Mouse (Mus musculus): ENCODE measurements at regions not wholly inside any gene's neighbourhood (a gene's known extent, or its start where the extent isn't known, plus 50 kb on each side); places are given as distances from the start of the nearest gene placed in this dataset.

GRCm38 (mm10) chr3:48911758-48912157, 845.4 kb downstream of the Pcdh18 start:
- no peaks in the 10 kb centered on the region for H3K9me3 ChIP-seq (replicated peaks; ENCODE audit: insufficient read depth, low read length)
- H3K36me3 ChIP-seq (ENCODE audit: control insufficient read depth in 1 of 2, insufficient read depth in 2 of 2, low read length in 2 of 2): no peaks in the 10 kb centered on the region
- H3K27me3 ChIP-seq (ENCODE audit: control insufficient read depth in 1 of 2, insufficient read depth in 2 of 2, low read length in 2 of 2): no peaks in the 10 kb centered on the region
- peak; percentile 29 for DNase-seq (ENCODE audit: low read depth, low spot score)
- no peak for TF ChIP-seq POLR2A (IDR thresholded peaks at IDR 0.05; ENCODE audit: control insufficient read depth in 1 of 2, insufficient read depth in 1 of 2, low read depth in 1 of 2, low read length in 2 of 2, poor library complexity in 1 of 2)
- no peak for TF ChIP-seq USF2 (IDR thresholded peaks at IDR 0.05; ENCODE audit: borderline replicate concordance in 1 of 2, insufficient read depth in 1 of 2, low read depth in 1 of 2, low read length in 2 of 2)
- peak; percentile 16 for TF ChIP-seq RAD21 (IDR thresholded peaks at IDR 0.05; ENCODE audit: low read depth, low read length)
- peak; percentile 33 for TF ChIP-seq SMC3 (IDR thresholded peaks at IDR 0.05; ENCODE audit: low read depth, low read length)
- TF ChIP-seq NELFE (IDR thresholded peaks at IDR 0.05; ENCODE audit: low read depth, low read length): no peak
- peak; percentile 17 to 50 (median 33); a peak in 3 of 6 replicates for TF ChIP-seq CTCF (IDR thresholded peaks at IDR 0.05 in 2 of 3, conservative IDR thresholded peaks at IDR 0.05 in 1 of 3; ENCODE audit: control insufficient read depth in 1 of 3, insufficient read depth in 1 of 3, low read depth in 2 of 3, low read length in 3 of 3, poor library complexity in 1 of 3, severe bottlenecking in 1 of 3)
- TF ChIP-seq MYB (IDR thresholded peaks at IDR 0.05; ENCODE audit: low read depth, low read length): no peak
- TF ChIP-seq MYC (IDR thresholded peaks at IDR 0.05; ENCODE audit: low read depth, low read length): no peak
- no peak for TF ChIP-seq BHLHE40 (IDR thresholded peaks at IDR 0.05; ENCODE audit: borderline replicate concordance, low read depth, low read length)
- no peak for TF ChIP-seq TAL1 (IDR thresholded peaks at IDR 0.05; ENCODE audit: low read length)
- TF ChIP-seq ZC3H11A (IDR thresholded peaks at IDR 0.05; ENCODE audit: low read depth, low read length): 0 out of 2 replicates have a peak, but pooled peaks have one; percentile 9
- H3K4me3 ChIP-seq (ENCODE audit: control insufficient read depth in 1 of 2, insufficient read depth in 1 of 2, low read depth in 2 of 2, low read length in 2 of 2): no peak overlapping the region
- no peaks in the 10 kb centered on the region for H3K79me2 ChIP-seq (ENCODE audit: control insufficient read depth, insufficient read depth, low read length, poor library complexity)
- H3K4me1 ChIP-seq (ENCODE audit: control insufficient read depth in 1 of 2, insufficient read depth in 2 of 2, low read length in 2 of 2): no peaks in the 10 kb centered on the region
- H3K27ac ChIP-seq (ENCODE audit: control insufficient read depth, low read depth, low read length): no peak overlapping the region
- H3K9ac ChIP-seq (ENCODE audit: control insufficient read depth, low read depth, low read length, poor library complexity, severe bottlenecking): no peak overlapping the region

GRCm38 (mm10) chr3:48890403-48890802, 866.7 kb downstream of the Pcdh18 start:
- Histone ChIP-seq H3K9ac (ENCODE audit: control insufficient read depth, low read depth, low read length, poor library complexity, severe bottlenecking) (no peak overlapping the region), H3K4me1 (ENCODE audit: control insufficient read depth in 1 of 2, insufficient read depth in 2 of 2, low read length in 2 of 2) (no peaks in the 10 kb centered on the region), H3K4me3 (ENCODE audit: control insufficient read depth in 1 of 2, insufficient read depth in 1 of 2, low read depth in 2 of 2, low read length in 2 of 2) (no peak overlapping the region), H3K27ac (ENCODE audit: control insufficient read depth, low read depth, low read length) (no peak overlapping the region), H3K79me2 (ENCODE audit: control insufficient read depth, insufficient read depth, low read length, poor library complexity) (no peaks in the 10 kb centered on the region), H3K9me3 (replicated peaks; ENCODE audit: insufficient read depth, low read length) (no peaks in the 10 kb centered on the region), H3K36me3 (ENCODE audit: control insufficient read depth in 1 of 2, insufficient read depth in 2 of 2, low read length in 2 of 2) (no peaks in the 10 kb centered on the region), H3K27me3 (ENCODE audit: control insufficient read depth in 1 of 2, insufficient read depth in 2 of 2, low read length in 2 of 2) (no peaks in the 10 kb centered on the region)
- no peak for DNase-seq (ENCODE audit: low read depth, low spot score)
- TF ChIP-seq KAT2A (conservative IDR thresholded peaks at IDR 0.05; ENCODE audit: low read depth, low read length): no peak
- TF ChIP-seq ZC3H11A (IDR thresholded peaks at IDR 0.05; ENCODE audit: low read depth, low read length): no peak
- no peak for TF ChIP-seq ELF1 (IDR thresholded peaks at IDR 0.05; ENCODE audit: low read depth, low read length)
- TF ChIP-seq USF1 (IDR thresholded peaks at IDR 0.05; ENCODE audit: low read depth, low read length): no peak
- TF ChIP-seq SMC3 (IDR thresholded peaks at IDR 0.05; ENCODE audit: low read depth, low read length): no peak
- TF ChIP-seq CHD1 (IDR thresholded peaks at IDR 0.05; ENCODE audit: low read depth, low read length): no peak
- no peak for TF ChIP-seq EP300 (IDR thresholded peaks at IDR 0.05; ENCODE audit: low read depth in 1 of 2, low read length in 2 of 2)
- no peak for TF ChIP-seq GABPA (IDR thresholded peaks at IDR 0.05; ENCODE audit: low read depth, low read length)
- no peak for TF ChIP-seq JUND (IDR thresholded peaks at IDR 0.05; ENCODE audit: low read depth, low read length)
- no peak for TF ChIP-seq E2F4 (IDR thresholded peaks at IDR 0.05; ENCODE audit: borderline replicate concordance, low read depth, low read length)
- no peak for TF ChIP-seq USF2 (IDR thresholded peaks at IDR 0.05; ENCODE audit: borderline replicate concordance in 1 of 2, insufficient read depth in 1 of 2, low read depth in 1 of 2, low read length in 2 of 2)
- no peak for TF ChIP-seq BHLHE40 (IDR thresholded peaks at IDR 0.05; ENCODE audit: borderline replicate concordance, low read depth, low read length)
- no peak for TF ChIP-seq POLR2AphosphoS2 (IDR thresholded peaks at IDR 0.05; ENCODE audit: low read length)
- TF ChIP-seq MYB (IDR thresholded peaks at IDR 0.05; ENCODE audit: low read depth, low read length): no peak
- no peak for TF ChIP-seq MAFK (IDR thresholded peaks at IDR 0.05; ENCODE audit: borderline replicate concordance, low read depth, low read length)
- TF ChIP-seq POLR2AphosphoS5 (IDR thresholded peaks at IDR 0.05; ENCODE audit: borderline replicate concordance, low read depth, low read length): no peak
- TF ChIP-seq TAL1 (IDR thresholded peaks at IDR 0.05; ENCODE audit: low read length): no peak
- TF ChIP-seq MAZ (IDR thresholded peaks at IDR 0.05; ENCODE audit: low read depth, low read length): no peak
- TF ChIP-seq ZNF384 (IDR thresholded peaks at IDR 0.05; ENCODE audit: low read depth, low read length): no peak
- no peak for TF ChIP-seq ZKSCAN1 (IDR thresholded peaks at IDR 0.05; ENCODE audit: low read depth, low read length)
